Mouse (Mus musculus): ENCODE measurements around the gene Hoxb9. TPM values are rescaled to one million over a fixed set of nuclear protein-coding genes. Genes with fewer than 3 reads are reported as not detected.

The Hoxb9 gene
- 42.4 TPM for polyA plus RNA-seq (2014; fragmentation: Illumina TruSeq; extraction: RNeasy Lipid Tissue Mini Kit (QIAGEN cat#74804); ENCODE audit: low read depth, low replicate concordance)

GRCm38 (mm10) chr11:96270996-96271540 is at the start of gene Hoxb9:
Gene Hoxb9, plus strand, starts transcription at chr11:96271457.

GRCm38 (mm10) chr11:96281855-96282570 is 10.8 kb downstream of the Hoxb9 start, which contains the start of gene Hoxb8:
Gene Hoxb8, plus strand, starts transcription at chr11:96281905.

GRCm38 (mm10) chr11:96285771-96286738 is 14.8 kb downstream of the Hoxb9 start, which contains the start of gene Hoxb7:
Gene Hoxb7, plus strand, starts transcription at chr11:96286623.

GRCm38 (mm10) chr11:96291681-96292564 is 20.7 kb downstream of the Hoxb9 start, which contains the start of gene Hoxb6:
Gene Hoxb6, plus strand, starts transcription at chr11:96292476.

GRCm38 (mm10) chr11:96303151-96304099 is 32.2 kb downstream of the Hoxb9 start, which contains the start of gene Hoxb5:
Gene Hoxb5, plus strand, starts transcription at chr11:96303336.

GRCm38 (mm10) chr11:96317608-96318367 is 46.5 kb downstream of the Hoxb9 start, which contains the start of gene Hoxb4:
Gene Hoxb4, plus strand, starts transcription at chr11:96318267.

GRCm38 (mm10) chr11:96323154-96323553 is 51.9 kb downstream of the Hoxb9 start, which contains the start of gene Hoxb3:
Gene Hoxb3, plus strand, starts transcription at chr11:96323326.

Other genes starting within 250 kb of the Hoxb9 start
- not detected for gene Gip, start 246.9 kb upstream of the Hoxb9 start, polyA plus RNA-seq (2014; fragmentation: Illumina TruSeq; extraction: RNeasy Lipid Tissue Mini Kit (QIAGEN cat#74804); ENCODE audit: low read depth, low replicate concordance)
- 81.1 TPM for gene Snf8, start 236.6 kb upstream of the Hoxb9 start, polyA plus RNA-seq (2014; fragmentation: Illumina TruSeq; extraction: RNeasy Lipid Tissue Mini Kit (QIAGEN cat#74804); ENCODE audit: low read depth, low replicate concordance)
- 99.9 TPM for gene Ube2z, start 206.1 kb upstream of the Hoxb9 start, polyA plus RNA-seq (2014; fragmentation: Illumina TruSeq; extraction: RNeasy Lipid Tissue Mini Kit (QIAGEN cat#74804); ENCODE audit: low read depth, low replicate concordance)
- 395 TPM for gene Atp5g1, start 195.8 kb upstream of the Hoxb9 start, polyA plus RNA-seq (2014; fragmentation: Illumina TruSeq; extraction: RNeasy Lipid Tissue Mini Kit (QIAGEN cat#74804); ENCODE audit: low read depth, low replicate concordance)
- gene Calcoco2, start 159.5 kb upstream of the Hoxb9 start, polyA plus RNA-seq (2014; fragmentation: Illumina TruSeq; extraction: RNeasy Lipid Tissue Mini Kit (QIAGEN cat#74804); ENCODE audit: low read depth, low replicate concordance): not detected
- gene Ttll6, start 137.7 kb upstream of the Hoxb9 start, polyA plus RNA-seq (2014; fragmentation: Illumina TruSeq; extraction: RNeasy Lipid Tissue Mini Kit (QIAGEN cat#74804); ENCODE audit: low read depth, low replicate concordance): 2.7 TPM
- gene Hoxb13, start 77.1 kb upstream of the Hoxb9 start, polyA plus RNA-seq (2014; fragmentation: Illumina TruSeq; extraction: RNeasy Lipid Tissue Mini Kit (QIAGEN cat#74804); ENCODE audit: low read depth, low replicate concordance): not detected
- 94.4 TPM for gene Hoxb8, start 10.4 kb downstream of the Hoxb9 start, polyA plus RNA-seq (2014; fragmentation: Illumina TruSeq; extraction: RNeasy Lipid Tissue Mini Kit (QIAGEN cat#74804); ENCODE audit: low read depth, low replicate concordance)
- gene Hoxb7, start 15.2 kb downstream of the Hoxb9 start, polyA plus RNA-seq (2014; fragmentation: Illumina TruSeq; extraction: RNeasy Lipid Tissue Mini Kit (QIAGEN cat#74804); ENCODE audit: low read depth, low replicate concordance): 116 TPM
- 132 TPM for gene Hoxb6, start 21.0 kb downstream of the Hoxb9 start, polyA plus RNA-seq (2014; fragmentation: Illumina TruSeq; extraction: RNeasy Lipid Tissue Mini Kit (QIAGEN cat#74804); ENCODE audit: low read depth, low replicate concordance)
- gene Hoxb5, start 31.9 kb downstream of the Hoxb9 start, polyA plus RNA-seq (2014; fragmentation: Illumina TruSeq; extraction: RNeasy Lipid Tissue Mini Kit (QIAGEN cat#74804); ENCODE audit: low read depth, low replicate concordance): 21.8 TPM
- gene Hoxb4, start 46.8 kb downstream of the Hoxb9 start, polyA plus RNA-seq (2014; fragmentation: Illumina TruSeq; extraction: RNeasy Lipid Tissue Mini Kit (QIAGEN cat#74804); ENCODE audit: low read depth, low replicate concordance): 25.8 TPM
- gene Hoxb3, start 51.9 kb downstream of the Hoxb9 start, polyA plus RNA-seq (2014; fragmentation: Illumina TruSeq; extraction: RNeasy Lipid Tissue Mini Kit (QIAGEN cat#74804); ENCODE audit: low read depth, low replicate concordance): 40.3 TPM
- 24.6 TPM for gene Hoxb2, start 79.1 kb downstream of the Hoxb9 start, polyA plus RNA-seq (2014; fragmentation: Illumina TruSeq; extraction: RNeasy Lipid Tissue Mini Kit (QIAGEN cat#74804); ENCODE audit: low read depth, low replicate concordance)
- 2.2 TPM for gene Hoxb1, start 94.3 kb downstream of the Hoxb9 start, polyA plus RNA-seq (2014; fragmentation: Illumina TruSeq; extraction: RNeasy Lipid Tissue Mini Kit (QIAGEN cat#74804); ENCODE audit: low read depth, low replicate concordance)
- 19.1 TPM for gene Skap1, start 193.1 kb downstream of the Hoxb9 start, polyA plus RNA-seq (2014; fragmentation: Illumina TruSeq; extraction: RNeasy Lipid Tissue Mini Kit (QIAGEN cat#74804); ENCODE audit: low read depth, low replicate concordance)